Mouse (Mus musculus) left cerebral cortex, adult 8-10 months (tissue): ENCODE data around the gene Ptprr. TPM values are rescaled to one million over a fixed set of nuclear protein-coding genes. Genes with fewer than 3 reads are reported as not detected.

ENCODE experiments used
- DNase-seq, 2 experiments: peaks; one replicate each; pipeline ENCODE4 v3.0.0; 2022; ENCODE audit warnings: low spot score in 2 of 2
- total RNA-seq, 4 experiments: library from RNA; stranded (reverse); gene quantifications; 2 replicates each; pipeline ENCODE4 v1.2.4; 2022

Ptprr gene
- total RNA-seq, 4 experiments from 2014 or later, result 17.6 to 20.0 (median 18.5) TPM

DNA sequence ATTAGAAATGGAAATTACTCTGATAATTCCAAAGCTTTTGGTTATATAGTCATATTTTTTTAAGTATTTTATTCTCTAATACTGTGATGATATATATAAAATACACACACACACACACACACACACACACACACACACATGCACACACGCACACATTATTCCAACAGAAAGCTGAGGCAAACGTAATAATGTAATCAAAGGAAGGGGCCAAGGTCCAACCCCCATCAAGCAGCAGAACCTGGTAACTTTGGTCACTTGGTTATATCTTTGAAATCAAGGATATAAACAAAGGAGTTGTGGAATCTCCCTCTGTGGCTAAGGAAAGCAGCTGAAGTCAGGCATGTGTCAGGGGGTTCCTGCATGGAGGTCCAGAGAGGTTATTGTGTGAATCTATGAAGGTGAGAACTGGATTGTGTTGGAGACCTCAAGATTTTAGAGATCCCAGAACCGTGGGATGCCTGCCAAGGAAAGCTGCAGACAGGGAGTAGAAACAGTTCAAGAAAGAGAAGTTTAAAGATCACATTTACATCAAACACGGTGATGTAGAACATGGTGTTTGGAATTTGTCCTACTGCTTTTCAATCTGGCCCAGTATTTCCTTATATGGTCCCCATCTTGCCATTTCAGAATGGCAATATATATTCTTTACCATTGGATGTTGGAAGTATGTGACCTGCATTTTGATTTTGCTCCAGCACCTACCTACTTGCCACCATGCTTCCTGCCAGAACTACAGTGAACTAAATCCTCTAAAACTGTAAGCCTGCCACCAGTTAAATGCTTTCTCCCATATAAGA lies 98.1 kb downstream of the Ptprr start:
- no peak for DNase-seq

DNA sequence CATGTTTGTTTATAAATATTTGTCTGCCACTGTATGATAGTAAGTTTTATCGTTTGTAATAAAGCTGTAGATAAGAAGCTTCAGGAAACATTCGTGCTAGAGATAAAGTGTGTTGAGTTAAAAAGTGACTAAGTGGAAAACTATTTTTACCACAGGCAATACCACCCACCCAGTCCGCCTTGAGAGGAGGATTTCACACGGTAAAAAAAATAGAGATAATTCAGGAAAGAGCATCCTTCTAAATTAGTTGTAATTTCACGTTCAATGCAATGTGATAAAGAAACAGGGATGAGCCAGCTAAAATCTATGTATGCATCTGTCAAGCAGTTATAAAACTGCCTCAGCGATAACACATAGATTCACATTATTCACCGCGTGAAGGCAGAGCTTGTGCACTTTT lies 99.0 kb downstream of the Ptprr start:
- DNase-seq, result peak in 1 of 2 experiments; percentile 49

GRCm38 (mm10) chr10:116121463-116121862 lies 103.5 kb downstream of the Ptprr start:
- DNase-seq, result no peak

GRCm38 (mm10) chr10:116123808-116124207 lies 105.8 kb downstream of the Ptprr start:
- DNase-seq, result no peak

GRCm38 (mm10) chr10:116125364-116125763 lies 107.4 kb downstream of the Ptprr start:
- DNase-seq, result no peak

- DNase-seq, result no peak
Measured at GRCm38 (mm10) chr10:116130401-116130800, 112.4 kb downstream of the Ptprr start.

DNA sequence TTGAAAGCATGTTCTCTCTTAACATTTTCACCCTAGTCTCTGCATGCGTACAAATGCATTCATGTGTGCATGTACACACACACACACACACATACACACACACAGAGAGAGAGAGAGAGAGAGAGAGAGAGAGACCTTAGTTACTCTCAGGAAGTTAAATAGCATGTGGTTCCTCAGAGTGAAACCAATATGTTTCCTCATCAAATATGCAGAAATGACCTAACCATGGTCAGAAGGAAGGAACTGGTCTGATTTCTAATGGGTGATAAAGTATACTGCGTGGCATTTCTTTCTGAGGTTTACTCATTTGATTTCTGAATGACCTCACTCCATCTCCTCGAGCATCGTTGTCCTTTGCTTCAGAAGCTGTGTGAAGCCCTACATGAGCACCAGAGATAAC lies 113.2 kb downstream of the Ptprr start:
- no peak for DNase-seq

DNA sequence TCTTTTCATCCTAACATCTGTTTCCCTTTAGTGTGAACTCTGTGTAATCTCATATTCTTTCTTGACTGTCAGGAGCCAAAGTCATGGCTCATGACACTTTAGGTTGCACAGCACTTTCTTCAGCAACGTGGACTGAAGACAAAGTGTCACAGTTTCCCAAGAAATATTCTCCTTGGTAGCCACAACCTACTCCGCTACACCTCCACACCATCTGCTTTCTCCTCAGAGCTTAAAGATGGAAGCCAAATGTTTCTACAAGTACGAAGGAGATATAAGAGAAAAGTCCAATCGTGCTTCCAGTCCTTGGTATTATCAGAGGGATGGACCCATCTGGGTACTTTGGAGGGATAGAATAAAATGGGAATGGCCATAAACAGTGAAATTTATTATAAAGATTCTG lies 114.2 kb downstream of the Ptprr start:
- peak in 1 of 2 experiments; percentile 40 for DNase-seq

DNA sequence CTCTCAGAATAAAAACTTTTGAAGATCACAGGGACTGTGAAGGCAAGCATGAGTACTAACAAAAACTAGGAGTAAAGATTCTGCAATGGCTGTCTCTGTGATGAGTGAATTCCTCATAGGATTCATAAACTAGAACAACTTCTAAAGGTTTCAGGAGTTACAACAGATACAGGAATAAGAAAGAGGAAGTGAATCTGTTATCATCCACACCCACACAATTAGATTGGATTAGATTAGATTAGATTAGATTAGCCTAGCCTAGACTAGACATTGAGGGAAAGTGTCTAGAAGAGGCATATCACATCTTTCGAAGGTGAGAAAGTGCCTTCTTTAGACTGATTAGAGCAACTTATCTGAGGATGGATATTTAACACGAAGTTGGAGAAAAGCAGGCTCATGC lies 117.2 kb downstream of the Ptprr start:
- DNase-seq, result no peak

GRCm38 (mm10) chr10:116140226-116140625 lies 122.2 kb downstream of the Ptprr start:
- no peak for DNase-seq

DNA sequence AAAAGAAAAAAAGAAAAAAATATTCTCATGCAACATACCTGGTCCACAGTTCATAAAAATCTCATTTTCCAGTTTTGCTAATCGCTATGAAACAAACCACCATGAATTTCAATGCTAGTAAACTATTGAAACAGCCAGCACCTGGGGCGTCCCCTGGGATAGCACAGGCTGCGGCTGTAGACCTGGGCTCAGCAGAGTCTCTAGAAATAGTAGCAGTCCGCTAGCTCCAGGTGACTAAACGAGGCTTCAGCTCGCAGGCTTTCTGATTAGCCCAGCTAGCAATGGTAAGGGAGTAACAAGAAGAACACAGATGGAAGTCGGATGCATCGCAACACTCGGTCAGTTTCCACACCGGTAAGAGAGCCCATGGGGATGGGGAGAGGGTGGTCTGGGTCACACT lies 125.7 kb downstream of the Ptprr start:
- DNase-seq, result no peak

DNA sequence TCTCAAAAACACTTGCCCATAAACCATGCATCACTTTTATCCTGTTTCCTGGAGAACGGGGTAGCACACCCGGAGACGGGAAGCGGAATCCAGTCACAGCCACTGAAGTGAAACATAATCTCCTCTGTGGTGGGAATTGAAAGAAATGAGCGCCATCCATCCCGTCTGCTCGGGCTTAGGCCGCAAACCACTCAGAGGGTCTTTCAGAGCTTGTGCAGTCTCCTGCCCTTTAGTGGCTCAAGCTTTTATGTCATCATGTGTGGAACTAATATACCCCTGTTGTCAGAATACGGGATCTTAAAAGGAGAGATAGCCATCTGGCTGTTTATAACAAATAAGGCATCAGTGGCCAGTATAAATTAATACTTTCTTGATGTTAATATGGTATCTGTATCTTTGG lies 128.1 kb downstream of the Ptprr start:
- DNase-seq, result no peak

GRCm38 (mm10) chr10:116154707-116155106 lies 136.7 kb downstream of the Ptprr start:
- DNase-seq, result no peak

GRCm38 (mm10) chr10:116156699-116157098 lies 138.7 kb downstream of the Ptprr start:
- no peak for DNase-seq

DNA sequence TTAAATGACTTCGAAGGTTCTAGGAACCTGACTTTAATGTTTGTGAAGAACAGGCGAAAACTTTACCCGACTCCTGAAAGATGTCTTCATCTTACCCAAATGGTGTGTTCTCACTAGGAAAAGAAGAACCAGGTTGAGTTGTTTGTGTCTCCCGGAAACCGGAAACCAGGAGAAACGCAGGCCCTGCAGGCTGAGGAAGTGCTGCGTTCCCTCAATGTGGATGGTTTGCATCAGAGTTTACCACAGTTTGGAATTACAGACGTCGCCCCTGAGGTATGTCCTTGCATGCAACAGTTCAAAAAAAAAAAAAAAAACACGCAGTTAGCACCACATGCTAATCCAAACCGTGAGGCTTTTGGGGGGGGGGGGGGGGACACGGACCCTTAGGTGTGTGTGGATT lies 144.3 kb downstream of the Ptprr start:
- no peak for DNase-seq

DNA sequence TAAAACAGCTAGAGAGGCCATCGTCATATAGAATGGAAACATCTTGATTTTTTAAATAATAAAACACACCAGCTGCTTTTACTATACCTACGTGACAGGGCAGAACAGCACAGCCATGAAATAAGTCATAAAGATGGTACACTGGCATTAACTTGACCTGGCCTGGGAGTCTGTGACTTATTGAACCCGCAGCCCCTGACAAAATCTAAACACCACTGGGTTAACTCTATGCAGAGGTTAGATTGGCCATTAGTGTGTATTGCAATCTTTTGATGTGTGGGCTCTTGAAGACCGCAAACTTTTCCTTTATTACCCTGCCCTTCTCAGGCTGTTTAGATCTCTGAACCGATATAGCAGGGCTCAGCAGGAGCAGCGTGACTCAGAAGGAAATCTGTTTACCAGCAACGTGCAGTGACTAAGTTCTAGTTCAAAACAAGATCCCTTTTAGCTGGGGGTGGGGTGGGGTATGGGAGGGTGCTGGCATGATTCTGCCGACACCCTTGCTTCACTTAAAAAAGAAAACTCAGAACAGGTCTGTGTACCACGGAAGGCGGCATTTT lies 157.4 kb downstream of the Ptprr start:
- no peak for DNase-seq

DNA sequence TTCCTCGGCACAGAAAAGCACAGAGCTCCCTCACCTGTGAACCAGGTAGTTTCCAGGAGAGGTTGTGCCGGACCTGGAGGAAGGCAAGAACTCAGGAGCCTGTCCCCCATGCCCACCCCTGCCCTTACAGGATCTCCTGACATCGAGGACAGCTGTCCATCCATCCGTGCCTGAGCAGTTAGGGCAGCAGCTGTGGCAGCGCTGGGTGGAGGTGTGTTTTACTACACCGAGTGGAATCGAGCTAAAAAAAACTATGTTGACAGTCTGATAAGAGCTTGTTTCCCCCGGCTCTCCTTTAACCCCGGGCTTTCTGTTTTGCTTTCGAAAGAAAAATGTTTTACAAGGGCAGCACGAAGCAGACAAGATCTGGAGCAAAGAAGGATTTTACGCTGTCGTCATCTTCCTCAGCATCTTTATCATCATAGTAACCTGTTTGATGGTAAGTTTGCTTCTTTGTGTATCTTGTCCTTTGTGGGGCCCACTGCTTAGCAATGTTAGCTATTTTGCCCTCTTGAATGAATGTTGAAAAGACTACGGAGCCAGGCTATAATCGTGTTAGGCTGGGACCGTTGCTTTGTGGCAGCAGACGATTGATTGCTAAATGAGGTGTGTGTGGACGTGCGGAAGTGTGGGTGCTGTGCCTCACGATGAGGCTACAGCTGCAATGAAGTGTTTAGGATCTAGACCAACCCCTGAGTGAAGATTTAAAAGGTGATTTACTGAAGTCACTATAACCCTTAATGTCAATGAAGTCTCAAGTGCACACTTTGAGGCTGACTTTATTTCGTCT lies 159.6 kb downstream of the Ptprr start:
- no peak for DNase-seq

DNA sequence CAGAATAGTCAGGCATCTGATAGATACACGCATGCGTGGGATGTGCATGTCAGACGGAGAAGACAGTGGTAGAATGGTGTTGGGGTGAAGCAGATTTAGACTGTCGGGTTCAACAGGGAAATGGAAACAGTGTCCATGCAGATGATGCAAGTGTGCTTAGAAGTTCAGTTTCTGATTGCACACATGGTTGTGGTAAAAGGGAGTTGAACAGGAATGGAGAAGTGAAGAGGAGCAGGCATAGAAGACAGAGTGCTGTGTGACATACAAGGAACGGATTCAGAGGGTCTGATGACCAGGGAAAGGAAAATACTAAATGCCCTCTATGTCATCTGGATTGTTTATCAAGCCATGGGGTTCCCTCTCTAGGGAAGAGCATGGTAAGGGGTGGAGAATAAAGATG lies 163.2 kb downstream of the Ptprr start:
- no peak for DNase-seq

GRCm38 (mm10) chr10:116182221-116182620 lies 164.2 kb downstream of the Ptprr start:
- peak in 1 of 2 experiments; percentile 29 for DNase-seq

GRCm38 (mm10) chr10:116183258-116183657 lies 165.2 kb downstream of the Ptprr start:
- no peak for DNase-seq

- DNase-seq, result no peak
Measured at GRCm38 (mm10) chr10:116191724-116192123, 173.7 kb downstream of the Ptprr start.

DNA sequence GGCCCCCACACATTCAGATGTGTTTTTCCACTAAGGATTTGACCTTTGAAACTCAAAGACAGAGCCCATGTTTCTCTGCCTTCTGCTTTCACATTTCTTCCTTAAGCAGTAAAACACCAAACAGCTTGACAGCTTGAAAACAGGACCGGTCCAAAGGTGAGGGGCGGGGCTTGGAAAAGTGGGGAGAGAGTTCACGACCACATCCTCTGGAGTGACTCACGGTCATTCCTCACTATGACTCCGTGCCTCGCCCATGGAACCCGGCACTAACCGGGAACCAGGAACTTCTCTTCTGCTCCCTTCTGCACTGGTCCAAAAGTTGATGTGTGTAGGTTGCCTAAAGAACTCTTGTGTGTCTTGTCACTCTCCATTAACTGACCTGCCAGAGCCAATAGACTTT lies 174.3 kb downstream of the Ptprr start:
- DNase-seq, result no peak
